Mouse (Mus musculus) large intestine, adult 2 months (tissue): ENCODE measurements at regions not wholly inside any gene's neighbourhood (a gene's known extent, or its start where the extent isn't known, plus 50 kb on each side); places are given as distances from the start of the nearest gene placed in this dataset.
A peak's percentile ranks its signal among the peaks of the same experiment; 100 is the strongest.

ENCODE experiments used
- DNase-seq: peaks from one replicate; pipeline ENCODE4 v3.0.0-alpha.2; 2012; ENCODE audit warnings: low read depth, low spot score
- WGBS: fragments of 180-500 bp; shearing (Covaris S2); methylation state at CpG from one replicate; pipeline ENCODE4 v1.1.7; 2018; 5-methylcytosine and 5-hydroxymethylcytosine counted together

DNA sequence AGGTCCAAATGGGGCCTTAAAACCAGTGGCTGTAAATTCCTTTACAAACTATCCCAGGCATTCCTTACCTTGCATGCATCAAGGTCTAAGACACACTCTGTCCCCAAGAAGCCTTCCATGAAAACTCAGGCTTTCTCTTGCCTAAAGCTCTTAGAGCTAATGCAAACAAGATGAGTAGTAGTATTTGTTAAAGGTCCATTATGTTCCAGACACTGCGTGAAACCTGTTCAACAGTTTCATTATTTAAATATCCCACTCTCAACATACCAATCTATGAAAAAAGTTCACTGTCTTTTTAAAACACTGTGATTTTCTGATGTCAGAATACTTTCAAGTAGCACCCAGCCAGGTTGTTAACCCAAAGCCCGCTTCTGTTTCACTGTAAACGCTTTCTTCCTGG is 687.9 kb upstream of the A1bg start:
- WGBS = 92% methylated on average over 3 of the region's 3 CpGs

DNA sequence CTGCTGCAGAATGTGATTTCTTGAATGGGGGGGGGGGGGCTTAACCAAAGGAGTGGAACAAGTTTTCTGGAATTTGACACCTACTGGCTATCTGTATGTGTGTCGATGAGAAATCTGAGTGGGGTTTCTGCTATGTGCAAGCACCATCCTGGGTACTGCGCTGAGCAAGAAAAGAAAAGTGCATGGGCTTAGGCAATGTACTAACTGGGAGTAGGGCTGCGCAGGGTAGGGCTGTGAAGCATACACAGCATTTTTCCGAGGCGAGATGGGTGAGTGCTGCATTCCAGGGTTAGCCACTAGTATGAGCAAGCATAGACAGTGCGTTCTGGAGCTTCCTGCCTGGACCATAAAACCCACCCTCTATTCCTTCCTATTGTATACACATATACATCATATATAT is 686.8 kb upstream of the A1bg start:
- DNase-seq = no peak

More for the DNA sequence above, 687.9 kb upstream of the A1bg start:
- no peak for DNase-seq

GRCm38 (mm10) chr15:61608301-61608731 is 685.5 kb upstream of the A1bg start:
- DNase-seq = no peak
- 45% methylated on average over 6 of the region's 6 CpGs for WGBS

More for the DNA sequence above, 686.8 kb upstream of the A1bg start:
- WGBS = 85% methylated on average over 6 of the region's 6 CpGs

GRCm38 (mm10) chr15:61599734-61600133 is 676.9 kb upstream of the A1bg start:
- WGBS = 73% methylated on average over 6 of the region's 6 CpGs
- DNase-seq = no peak

- WGBS = 85% methylated on average over 4 of the region's 4 CpGs
- DNase-seq = no peak
Measured at GRCm38 (mm10) chr15:61596318-61596717, 673.5 kb upstream of the A1bg start.

DNA sequence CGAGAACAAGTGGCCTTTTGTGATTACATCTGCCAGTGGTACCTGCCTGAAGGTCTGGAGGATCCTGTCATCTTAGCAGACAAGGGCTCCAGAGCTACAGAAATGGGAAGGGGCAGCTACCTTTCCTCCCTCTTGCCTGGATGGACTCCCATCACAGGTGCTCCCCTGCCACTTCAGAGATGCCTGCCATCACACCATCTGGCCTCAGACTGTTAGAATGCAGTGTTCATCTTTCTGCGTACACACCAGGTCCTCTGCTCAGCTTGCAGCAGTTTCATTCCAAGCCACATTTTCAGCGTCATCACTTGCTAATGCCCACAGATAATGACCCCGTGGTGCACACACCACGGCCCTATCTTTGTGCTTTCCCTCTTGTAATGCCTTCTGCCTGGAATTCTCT is 666.1 kb upstream of the A1bg start:
- no peak for DNase-seq
- 83% methylated on average over 5 of the region's 5 CpGs for WGBS

- no peak for DNase-seq
- WGBS = 54% methylated on average over 2 of the region's 2 CpGs
Measured at GRCm38 (mm10) chr15:61582335-61582734, 659.5 kb upstream of the A1bg start.

DNA sequence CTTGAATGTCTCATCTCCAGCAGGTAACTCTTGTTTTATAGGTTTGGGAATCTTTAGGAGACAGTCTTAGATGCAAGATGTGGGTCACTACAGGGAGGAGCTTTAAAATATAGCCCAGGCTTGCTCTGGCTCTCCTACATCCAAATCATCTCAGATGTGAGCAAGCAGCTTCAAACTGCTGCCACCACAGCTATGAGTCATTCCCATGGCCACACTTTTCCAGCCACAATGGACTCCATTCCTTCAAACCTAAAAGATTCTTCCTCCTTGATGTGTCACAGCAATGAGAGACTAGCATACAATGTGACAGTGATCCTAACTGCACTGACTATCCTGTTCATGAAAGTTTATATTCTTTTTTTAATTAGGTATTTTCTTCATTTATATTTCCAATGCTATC is 640.5 kb upstream of the A1bg start:
- DNase-seq = no peak

DNA sequence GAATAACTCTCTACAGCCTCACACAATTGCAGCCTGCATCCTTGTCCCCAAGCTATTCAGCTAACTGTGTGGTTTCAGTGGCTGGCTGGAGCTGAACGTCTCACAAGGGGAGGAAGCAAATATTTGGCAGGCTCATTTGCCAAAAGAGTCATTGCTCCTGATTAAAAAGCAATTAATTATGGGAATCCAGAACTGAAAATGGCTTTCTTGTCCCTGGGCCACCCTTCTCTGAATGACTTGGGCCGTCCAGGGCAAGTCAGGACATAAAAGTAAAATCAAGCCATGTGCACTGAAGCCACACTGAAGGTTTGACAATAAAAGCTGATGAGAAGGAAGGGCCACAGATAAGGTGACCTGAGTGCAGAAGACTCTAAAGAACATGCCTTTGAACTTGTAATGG is 639.4 kb upstream of the A1bg start:
- WGBS = 48% methylated on average over 2 of the region's 2 CpGs
- DNase-seq = no peak

DNA sequence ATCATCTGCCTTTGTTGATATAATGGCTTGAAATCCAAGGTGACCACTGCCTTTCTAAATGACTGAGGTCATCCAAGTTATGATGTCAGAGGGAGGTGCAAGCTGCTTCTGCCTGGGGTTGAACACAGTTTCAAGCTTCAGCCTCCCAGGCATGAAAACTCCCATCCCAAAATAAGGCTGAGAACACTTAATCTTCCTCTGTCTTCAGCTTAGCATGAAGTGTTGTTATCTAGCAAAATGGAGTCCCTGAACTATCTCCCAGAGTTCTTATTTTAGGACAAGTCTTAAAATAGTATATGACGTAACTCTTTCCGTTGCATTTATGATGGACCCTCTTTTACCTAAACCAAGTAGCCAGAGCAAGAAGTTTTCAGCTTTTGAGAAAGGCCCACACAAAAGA is 631.1 kb upstream of the A1bg start:
- WGBS = 88% methylated on average over 2 of the region's 2 CpGs
- DNase-seq = no peak

DNA sequence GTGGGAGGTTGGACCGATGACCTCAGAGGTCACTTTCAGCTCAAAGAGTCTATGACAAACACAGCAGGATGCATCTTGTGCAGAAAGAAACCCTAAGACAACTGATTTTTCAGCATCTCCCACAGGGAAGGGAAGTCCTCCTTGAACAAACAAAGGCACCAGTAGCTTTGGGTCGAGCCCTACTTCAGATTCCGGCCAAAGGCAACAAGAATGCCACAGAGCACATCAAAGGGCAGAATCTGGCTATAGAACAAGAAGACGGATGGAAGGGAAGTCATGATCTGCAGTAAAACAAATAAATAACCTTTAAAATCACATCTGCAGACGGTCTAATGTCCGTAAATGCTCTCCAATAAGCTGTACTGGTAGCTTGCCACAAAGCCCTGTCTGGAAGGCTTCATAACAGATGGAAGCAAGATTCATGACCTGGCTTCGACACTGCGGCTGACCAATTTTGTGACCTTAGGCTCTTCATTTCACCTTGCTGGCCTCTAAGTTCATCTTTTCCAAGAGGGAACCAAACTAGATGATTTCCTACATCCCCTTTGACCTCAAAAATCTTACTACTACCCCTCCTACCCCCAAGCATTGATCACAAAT is 630.4 kb upstream of the A1bg start:
- WGBS = 67% methylated on average over 8 of the region's 8 CpGs

GRCm38 (mm10) chr15:61551206-61551605 is 628.4 kb upstream of the A1bg start:
- 74% methylated on average over 5 of the region's 5 CpGs for WGBS
- no peak for DNase-seq

More for the DNA sequence above, 630.4 kb upstream of the A1bg start:
- DNase-seq = no peak

DNA sequence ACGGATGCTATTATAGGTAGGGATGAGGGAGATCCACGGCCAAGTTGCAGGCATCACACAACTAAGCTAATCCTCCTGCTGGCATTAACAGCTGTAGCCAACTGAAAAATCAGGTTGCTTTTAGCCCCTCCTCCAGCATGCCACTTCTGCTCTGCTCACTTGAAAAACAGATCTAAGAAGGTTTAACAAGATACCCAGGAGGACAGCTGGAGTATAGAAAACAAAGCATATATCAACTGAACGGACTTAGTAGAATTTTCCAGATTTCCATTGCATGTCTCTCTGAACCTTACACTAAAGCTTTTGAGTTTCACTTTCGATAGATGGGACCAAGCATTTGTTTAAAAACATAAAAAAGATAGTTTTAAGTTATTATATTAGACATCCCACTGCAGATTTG is 625.6 kb upstream of the A1bg start:
- WGBS = 69% methylated on average over 4 of the region's 4 CpGs
- no peak for DNase-seq

DNA sequence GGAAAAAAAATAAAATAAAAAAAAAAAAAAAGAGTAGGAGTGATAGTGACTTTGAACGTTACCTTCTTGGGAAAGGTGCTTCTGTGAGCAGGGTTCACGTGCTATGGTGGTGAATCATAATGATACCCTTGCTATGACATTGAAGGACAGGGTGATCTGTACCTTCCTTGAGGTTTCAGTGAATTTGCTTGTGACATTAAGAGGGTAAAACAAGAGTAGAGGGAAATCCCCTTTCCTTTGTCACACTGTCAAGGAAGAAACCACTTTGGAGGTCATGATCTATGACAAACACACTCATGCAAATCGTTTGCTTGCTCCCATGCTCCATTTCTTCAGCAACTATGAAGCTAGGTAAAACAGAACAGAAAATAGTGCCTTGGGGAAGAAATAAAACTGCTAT is 623.8 kb upstream of the A1bg start:
- no peak for DNase-seq
- WGBS = 77% methylated on average over 3 of the region's 3 CpGs

DNA sequence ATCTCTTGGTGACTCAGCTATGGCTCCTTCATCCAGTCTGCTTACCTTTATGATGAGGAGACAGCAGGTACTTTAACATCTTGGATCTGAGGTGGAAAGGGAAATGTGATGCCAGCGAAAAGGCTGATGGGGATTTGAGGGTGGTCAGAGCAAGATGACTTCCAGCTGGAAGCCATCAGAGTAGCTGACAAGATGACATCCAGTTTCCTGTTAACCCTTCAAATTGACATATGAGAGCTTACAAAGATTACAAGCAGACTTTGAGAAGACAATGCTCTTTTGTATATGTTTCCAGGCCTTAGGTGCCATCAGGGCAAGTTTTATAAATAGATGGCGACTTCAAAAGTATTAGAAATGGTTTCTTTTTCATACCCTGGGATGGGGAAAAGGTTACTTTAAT is 621.3 kb upstream of the A1bg start:
- WGBS = 94% methylated on average over 2 of the region's 2 CpGs
- DNase-seq = no peak

- DNase-seq = no peak
- 76% methylated on average over 4 of the region's 4 CpGs for WGBS
Measured at GRCm38 (mm10) chr15:61541643-61542042, 618.8 kb upstream of the A1bg start.

GRCm38 (mm10) chr15:61540753-61541421 is 618.1 kb upstream of the A1bg start:
- DNase-seq = peak; percentile 38
- WGBS = 31% methylated on average over 10 of the region's 10 CpGs

GRCm38 (mm10) chr15:61538930-61539329 is 616.1 kb upstream of the A1bg start:
- DNase-seq = no peak
- 82% methylated on average over 5 of the region's 5 CpGs for WGBS

GRCm38 (mm10) chr15:61538169-61538755 is 615.5 kb upstream of the A1bg start:
- no peak for DNase-seq
- WGBS = 86% methylated on average over 4 of the region's 4 CpGs

DNA sequence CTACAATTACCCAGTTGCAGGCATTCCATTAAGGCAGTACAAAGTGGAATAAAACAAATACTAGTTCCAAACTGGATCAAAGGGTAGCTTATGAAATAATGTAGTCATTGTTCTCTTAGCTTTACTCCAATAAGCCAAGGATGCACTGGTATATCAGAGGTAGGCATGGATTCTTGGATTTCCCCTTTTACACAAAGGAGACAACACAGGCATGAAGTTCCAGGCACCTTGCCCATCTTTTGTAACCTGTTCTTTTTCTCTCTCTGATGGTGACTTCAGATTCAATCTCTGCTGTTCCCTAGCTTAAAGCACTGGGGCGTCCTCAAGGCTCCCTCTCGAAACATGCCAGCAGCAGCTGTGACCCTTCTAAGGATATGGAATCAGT is 613.5 kb upstream of the A1bg start:
- WGBS = 51% methylated on average over 2 of the region's 2 CpGs
- DNase-seq = no peak

- 15% methylated on average over 6 of the region's 6 CpGs for WGBS
- no peak for DNase-seq
Measured at GRCm38 (mm10) chr15:61535644-61536331, 613.0 kb upstream of the A1bg start.
